Mouse (Mus musculus): ENCODE measurements around the gene Cngb1. TPM values are rescaled to one million over a fixed set of nuclear protein-coding genes. Genes with fewer than 3 reads are reported as not detected.
A peak's percentile ranks its signal among the peaks of the same experiment; 100 is the strongest.

Gene Cngb1
- total and polyA plus RNA-seq, 3 experiments, result 0.61 to 1.2 (median 0.63) TPM

GRCm38 (mm10) chr8:95204039-95204380 lies 102.4 kb downstream of the Cngb1 start:
- Histone ChIP-seq H3K79me2 (replicated peaks; ENCODE audit: control insufficient read depth, insufficient read depth, low read length) (no peaks in the 10 kb centered on the region), H3K4me3 (no peak overlapping the region), H3K9ac (ENCODE audit: low read depth, low read length) (no peak overlapping the region), H3K27ac (no peak overlapping the region), H3K27me3 (ENCODE audit: control insufficient read depth, insufficient read depth, low read length) (no peaks in the 10 kb centered on the region), H3K36me3 (ENCODE audit: control insufficient read depth, insufficient read depth, low read length) (no peaks in the 10 kb centered on the region), H3K4me1 (ENCODE audit: control insufficient read depth, insufficient read depth, low read length) (peaks cover 2% of the 10 kb centered on the region; the same call in 1 of the 2 replicates)
- intact Hi-C loops (cut with DNase I), result loop anchor here (1.0 kb wide), 1 partner anchor 105 kb away; no protein-coding TSS in a partner anchor
- TF ChIP-seq POLR2A (IDR thresholded peaks at IDR 0.05; ENCODE audit: insufficient read depth, low read depth, low read length), result no peak
- TF ChIP-seq CTCF (IDR thresholded peaks at IDR 0.05), result peak; percentile 98
- TF ChIP-seq EP300 (IDR thresholded peaks at IDR 0.05; ENCODE audit: insufficient read depth, low read depth, low read length), result peak; percentile 90
- peak; percentile 71 to 82 for DNase-seq
- WGBS, result 19% methylated on average over 10 of the region's 10 CpGs

GRCm38 (mm10) chr8:95203326-95204038 lies 102.9 kb downstream of the Cngb1 start:
- WGBS, result 56% methylated on average over 9 of the region's 9 CpGs
- intact Hi-C loops (cut with DNase I), result loop anchor here (1.0 to 2.0 kb wide), 3 partner anchors 104 to 261 kb away; no protein-coding TSS in a partner anchor
- Histone ChIP-seq H3K27ac (no peak overlapping the region), H3K36me3 (ENCODE audit: control insufficient read depth, insufficient read depth, low read length) (no peaks in the 10 kb centered on the region), H3K4me3 (no peak overlapping the region), H3K9ac (ENCODE audit: low read depth, low read length) (no peak overlapping the region), H3K27me3 (ENCODE audit: control insufficient read depth, insufficient read depth, low read length) (no peaks in the 10 kb centered on the region), H3K4me1 (ENCODE audit: control insufficient read depth, insufficient read depth, low read length) (peaks cover 2% of the 10 kb centered on the region; the same call in 1 of the 2 replicates), H3K79me2 (replicated peaks; ENCODE audit: control insufficient read depth, insufficient read depth, low read length) (no peaks in the 10 kb centered on the region)
- DNase-seq, result no peak
- TF ChIP-seq POLR2A (IDR thresholded peaks at IDR 0.05; ENCODE audit: insufficient read depth, low read depth, low read length) (no peak), CTCF (IDR thresholded peaks at IDR 0.05) (no peak), EP300 (IDR thresholded peaks at IDR 0.05; ENCODE audit: insufficient read depth, low read depth, low read length) (no peak)

GRCm38 (mm10) chr8:95202649-95203275 lies 103.6 kb downstream of the Cngb1 start, which contains the start of gene Kifc3:
Kifc3 (minus strand) TSS chr8:95202812.
- Histone ChIP-seq H3K79me2 (replicated peaks; ENCODE audit: control insufficient read depth, insufficient read depth, low read length) (no peaks in the 10 kb centered on the region), H3K27me3 (ENCODE audit: control insufficient read depth, insufficient read depth, low read length) (no peaks in the 10 kb centered on the region), H3K4me3 (no peak within 1 kb of the TSS), H3K36me3 (ENCODE audit: control insufficient read depth, insufficient read depth, low read length) (no peaks in the 10 kb centered on the region), H3K27ac (no peak within 1 kb of the TSS), H3K9ac (ENCODE audit: low read depth, low read length) (no peak within 1 kb of the TSS), H3K4me1 (ENCODE audit: control insufficient read depth, insufficient read depth, low read length) (peaks cover 2% of the 10 kb centered on the region; the same call in 1 of the 2 replicates)
- no peak for TF ChIP-seq CTCF (IDR thresholded peaks at IDR 0.05)
- TF ChIP-seq EP300 (IDR thresholded peaks at IDR 0.05; ENCODE audit: insufficient read depth, low read depth, low read length), result no peak
- no peak for TF ChIP-seq POLR2A (IDR thresholded peaks at IDR 0.05; ENCODE audit: insufficient read depth, low read depth, low read length)
- intact Hi-C loops (cut with DNase I), result loop anchor here (1.0 to 2.0 kb wide), 2 partner anchors 200 to 260 kb away; no protein-coding TSS in a partner anchor
- peak; percentile 31 to 36 for DNase-seq
- WGBS, result 47% methylated on average over 14 of the region's 14 CpGs

GRCm38 (mm10) chr8:95202056-95202570 lies 104.3 kb downstream of the Cngb1 start:
- DNase-seq, result no peak
- 90% methylated on average over 8 of the region's 8 CpGs for WGBS
- H3K9ac ChIP-seq (ENCODE audit: low read depth, low read length), result no peak overlapping the region
- TF ChIP-seq CTCF (IDR thresholded peaks at IDR 0.05), result no peak
- no peak for TF ChIP-seq EP300 (IDR thresholded peaks at IDR 0.05; ENCODE audit: insufficient read depth, low read depth, low read length)
- no peak for TF ChIP-seq POLR2A (IDR thresholded peaks at IDR 0.05; ENCODE audit: insufficient read depth, low read depth, low read length)
- H3K4me1 ChIP-seq (ENCODE audit: control insufficient read depth, insufficient read depth, low read length), result peaks cover 2% of the 10 kb centered on the region; the same call in 1 of the 2 replicates
- H3K4me3 ChIP-seq, result no peak overlapping the region
- intact Hi-C loops (cut with DNase I), result loop anchor here (2.0 kb wide), 1 partner anchor 259 kb away; no protein-coding TSS in a partner anchor
- no peaks in the 10 kb centered on the region for H3K36me3 ChIP-seq (ENCODE audit: control insufficient read depth, insufficient read depth, low read length)
- H3K79me2 ChIP-seq (replicated peaks; ENCODE audit: control insufficient read depth, insufficient read depth, low read length), result no peaks in the 10 kb centered on the region
- no peak overlapping the region for H3K27ac ChIP-seq
- H3K27me3 ChIP-seq (ENCODE audit: control insufficient read depth, insufficient read depth, low read length), result no peaks in the 10 kb centered on the region

GRCm38 (mm10) chr8:95201491-95201890 lies 104.9 kb downstream of the Cngb1 start:
- H3K9ac ChIP-seq (ENCODE audit: low read depth, low read length), result no peak overlapping the region
- no peak overlapping the region for H3K27ac ChIP-seq
- no peaks in the 10 kb centered on the region for H3K27me3 ChIP-seq (ENCODE audit: control insufficient read depth, insufficient read depth, low read length)
- H3K4me1 ChIP-seq (ENCODE audit: control insufficient read depth, insufficient read depth, low read length), result peaks cover 2% of the 10 kb centered on the region; the same call in 1 of the 2 replicates
- 76% methylated on average over 7 of the region's 7 CpGs for WGBS
- no peaks in the 10 kb centered on the region for H3K36me3 ChIP-seq (ENCODE audit: control insufficient read depth, insufficient read depth, low read length)
- H3K79me2 ChIP-seq (replicated peaks; ENCODE audit: control insufficient read depth, insufficient read depth, low read length), result no peaks in the 10 kb centered on the region
- intact Hi-C loops (cut with DNase I), result no loop called here
- no peak overlapping the region for H3K4me3 ChIP-seq
- DNase-seq, result no peak
- TF ChIP-seq EP300 (IDR thresholded peaks at IDR 0.05; ENCODE audit: insufficient read depth, low read depth, low read length), result no peak
- no peak for TF ChIP-seq CTCF (IDR thresholded peaks at IDR 0.05)
- TF ChIP-seq POLR2A (IDR thresholded peaks at IDR 0.05; ENCODE audit: insufficient read depth, low read depth, low read length), result no peak
